Mouse (Mus musculus) G1E (cell line): ENCODE data around the gene Cgnl1. TPM values are rescaled to one million over a fixed set of nuclear protein-coding genes. Genes with fewer than 3 reads are reported as not detected.
A peak's percentile ranks its signal among the peaks of the same experiment; 100 is the strongest.

Source experiments
- ATAC-seq: 2 replicates; pipeline ENCODE4 v1.8.0; 2016; ENCODE audit warnings: mild to moderate bottlenecking; ENCODE audit not compliant: insufficient number of reproducible peaks, poor library complexity, low FRiP score, severe bottlenecking; ENCODE audit errors: extremely low read depth
- DNase-seq: peaks from one replicate; pipeline ENCODE4 v3.0.0; 2012; ENCODE audit warnings: low spot score
- H3K27me3 ChIP-seq: 2 replicates; pipeline ENCODE4 v1.6.1; 2012; ENCODE audit warnings: mild to moderate bottlenecking, low read length, inconsistent platforms; ENCODE audit not compliant: insufficient read depth
- H3K36me3 ChIP-seq: replicated peaks from 2 replicates; pipeline ENCODE3; 2012; ENCODE audit warnings: mild to moderate bottlenecking, inconsistent platforms
- H3K4me1 ChIP-seq: 2 replicates; pipeline ENCODE4 v1.6.1; 2012; ENCODE audit warnings: low read depth, low read length, inconsistent platforms, mixed read lengths; ENCODE audit not compliant: insufficient read depth
- H3K4me3 ChIP-seq: 2 replicates; pipeline ENCODE4 v1.5.1; 2012; ENCODE audit warnings: low read depth, mild to moderate bottlenecking, inconsistent platforms, low read length, moderate library complexity, mixed read lengths
- H3K9me3 ChIP-seq: replicated peaks from 2 replicates; pipeline ENCODE4 v1.6.1; 2012; ENCODE audit warnings: inconsistent platforms
- CTCF ChIP-seq: IDR thresholded peaks from 2 replicates; pipeline ENCODE4 v1.5.1; 2012; ENCODE audit warnings: low read depth, low read length, inconsistent platforms, mixed read lengths
- GATA1 ChIP-seq: IDR thresholded peaks from 2 replicates; pipeline ENCODE4 v1.6.1; 2012; ENCODE audit warnings: borderline replicate concordance, low read length, inconsistent platforms, mixed read lengths
- GATA2 ChIP-seq: IDR thresholded peaks from 2 replicates; pipeline ENCODE4 v1.6.1; 2012; ENCODE audit warnings: low read depth, low read length, inconsistent platforms, borderline replicate concordance
- POLR2AphosphoS5 ChIP-seq: IDR thresholded peaks from 2 replicates; pipeline ENCODE4 v1.6.1; 2012; ENCODE audit warnings: low read depth, low read length, inconsistent platforms; ENCODE audit not compliant: insufficient replicate concordance
- TAL1 ChIP-seq: conservative IDR thresholded peaks from 2 replicates; pipeline ENCODE4 v1.6.1; 2012; ENCODE audit warnings: low read depth, low read length, inconsistent platforms, mixed read lengths
- polyA plus RNA-seq: library from polyadenylated mRNA; stranded (reverse); fragments of >175 nt; gene quantifications from 2 replicates; pipeline ENCODE4 v1.2.3, GENCODE M21; 2012
- total RNA-seq, 2 experiments: library from RNA; stranded (forward) in 1 of 2; stranded (reverse) in 1 of 2; fragments of 200-1000 nt in 1 of 2; fragments of >200 nt in 1 of 2; fragmentation: Nextera tagmentation in 1 of 2; gene quantifications; 2 replicates each; pipeline ENCODE4 v1.2.3; 2014 to 2017

The Cgnl1 gene
- total and polyA plus RNA-seq, 3 experiments = 0.98 to 1.6 (median 1.4) TPM

DNA sequence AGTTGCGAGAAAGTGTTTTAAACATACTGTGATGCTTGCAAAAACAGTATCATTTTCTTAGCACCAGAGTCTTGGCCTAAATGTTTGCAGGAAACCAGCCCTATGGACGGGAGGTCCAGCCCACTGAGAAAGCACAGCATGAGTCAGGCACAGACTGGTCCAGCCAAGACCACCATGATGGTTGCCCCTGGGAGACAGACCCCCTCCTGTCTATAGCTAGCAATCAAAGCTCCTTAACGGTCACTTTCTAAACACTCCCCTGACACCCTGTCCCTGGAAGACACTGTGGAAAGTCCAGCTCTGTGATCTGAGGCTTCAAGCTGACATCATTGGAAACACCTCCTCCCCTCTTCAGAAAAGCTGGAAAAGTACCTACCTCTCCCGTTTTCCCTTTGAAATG is 17.4 kb downstream of the Cgnl1 start:
- ATAC-seq = no peak

DNA sequence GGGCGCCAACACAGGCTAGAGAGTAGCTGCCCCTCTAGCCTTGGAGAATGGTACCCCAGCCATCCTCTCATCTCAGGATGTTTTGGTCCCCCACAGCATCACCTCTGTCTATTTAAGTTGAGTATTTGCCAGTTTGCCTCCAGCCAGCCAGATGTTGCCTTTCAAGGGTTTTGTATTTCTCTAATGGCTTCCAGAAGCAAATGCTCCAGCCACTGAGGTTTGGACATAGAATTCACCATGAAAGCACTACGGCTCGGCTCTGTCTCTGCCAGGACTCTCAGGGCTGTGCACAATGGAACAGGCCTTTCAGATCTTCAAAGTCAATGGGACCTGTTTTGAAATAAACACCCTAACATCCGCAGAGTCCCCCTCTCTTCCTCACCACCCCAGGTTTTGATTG is 17.9 kb downstream of the Cgnl1 start:
- Histone ChIP-seq H3K9me3 (no peaks in the 10 kb centered on the region), H3K27me3 (peaks cover 12% of the 10 kb centered on the region; the same call in 1 of the 2 replicates), H3K4me3 (no peak overlapping the region), H3K36me3 (no peaks in the 10 kb centered on the region), H3K4me1 (peaks cover 50% of the 10 kb centered on the region)
- TF ChIP-seq CTCF = no peak
- TF ChIP-seq TAL1 = no peak
- no peak for TF ChIP-seq GATA2
- no peak for TF ChIP-seq POLR2AphosphoS5
- TF ChIP-seq GATA1 = no peak
- DNase-seq (no peak), ATAC-seq (no peak)

More for the DNA sequence above, 17.4 kb downstream of the Cgnl1 start:
- no peaks in the 10 kb centered on the region for H3K9me3 ChIP-seq
- no peak overlapping the region for H3K4me3 ChIP-seq
- TF ChIP-seq POLR2AphosphoS5 (no peak), GATA1 (no peak), CTCF (no peak), TAL1 (no peak), GATA2 (no peak)
- peaks cover 47% of the 10 kb centered on the region for H3K4me1 ChIP-seq
- H3K27me3 ChIP-seq = peaks cover 12% of the 10 kb centered on the region; the same call in 1 of the 2 replicates
- DNase-seq = no peak
- H3K36me3 ChIP-seq = no peaks in the 10 kb centered on the region

DNA sequence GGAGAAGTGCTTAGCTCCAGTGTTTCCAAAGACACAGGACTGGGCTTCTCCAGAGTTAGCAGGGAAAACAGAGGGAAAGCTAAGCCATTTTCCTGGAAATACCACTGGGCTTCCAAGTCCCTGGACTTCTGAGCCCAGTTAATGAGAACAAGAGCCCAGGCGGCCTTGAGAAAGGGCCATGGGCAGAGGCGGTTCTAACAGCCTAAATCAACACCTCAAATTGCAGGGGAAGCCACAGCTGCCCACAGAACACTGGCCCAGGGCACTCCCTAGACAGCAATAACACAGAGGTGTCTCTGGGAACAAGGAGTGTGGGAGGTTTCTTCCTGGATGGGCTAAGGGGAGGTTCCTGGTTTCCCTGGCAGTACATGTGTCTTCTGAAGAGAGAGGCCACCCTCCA is 18.3 kb downstream of the Cgnl1 start:
- DNase-seq (no peak), ATAC-seq (no peak)
- TF ChIP-seq GATA2 (no peak), TAL1 (no peak), POLR2AphosphoS5 (no peak), GATA1 (no peak), CTCF (no peak)
- Histone ChIP-seq H3K4me1 (peaks cover 54% of the 10 kb centered on the region), H3K4me3 (no peak overlapping the region), H3K36me3 (no peaks in the 10 kb centered on the region), H3K9me3 (no peaks in the 10 kb centered on the region), H3K27me3 (peaks cover 12% of the 10 kb centered on the region; the same call in 1 of the 2 replicates)

DNA sequence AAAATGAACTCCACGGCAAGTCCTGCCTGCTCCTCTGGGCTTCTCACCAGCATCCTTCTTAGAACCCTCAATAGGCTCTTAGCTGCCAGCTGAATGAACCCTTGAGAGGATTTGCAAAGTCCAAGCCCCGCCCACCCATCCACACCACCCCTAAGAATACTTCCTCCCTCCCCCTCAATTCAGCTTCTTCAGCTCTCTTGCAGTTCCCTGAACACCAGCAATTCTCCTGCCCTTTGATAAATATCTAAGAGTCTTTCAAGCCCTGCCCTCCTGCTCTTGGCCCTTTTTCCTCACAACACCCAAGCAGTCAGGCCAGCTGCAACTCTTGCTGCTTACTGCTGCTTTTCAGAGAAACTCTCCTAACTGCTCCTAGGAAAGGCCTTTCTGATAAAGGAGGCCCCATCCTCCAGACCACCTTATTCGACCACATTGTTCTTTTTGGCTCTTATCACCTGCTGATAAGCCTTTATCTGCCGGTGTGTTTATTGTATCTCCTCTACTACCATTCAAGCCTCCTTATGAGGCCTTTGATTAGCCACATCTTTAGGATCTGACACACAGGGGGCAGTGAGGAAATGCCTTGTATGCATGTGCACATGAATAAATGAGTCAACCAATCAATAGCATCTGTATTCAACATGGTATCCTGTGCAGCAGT is 21.3 kb downstream of the Cgnl1 start:
- H3K4me3 ChIP-seq = peak overlapping the region; percentile 63
- no peak for TF ChIP-seq POLR2AphosphoS5
- peak; percentile 66 for TF ChIP-seq TAL1

DNA sequence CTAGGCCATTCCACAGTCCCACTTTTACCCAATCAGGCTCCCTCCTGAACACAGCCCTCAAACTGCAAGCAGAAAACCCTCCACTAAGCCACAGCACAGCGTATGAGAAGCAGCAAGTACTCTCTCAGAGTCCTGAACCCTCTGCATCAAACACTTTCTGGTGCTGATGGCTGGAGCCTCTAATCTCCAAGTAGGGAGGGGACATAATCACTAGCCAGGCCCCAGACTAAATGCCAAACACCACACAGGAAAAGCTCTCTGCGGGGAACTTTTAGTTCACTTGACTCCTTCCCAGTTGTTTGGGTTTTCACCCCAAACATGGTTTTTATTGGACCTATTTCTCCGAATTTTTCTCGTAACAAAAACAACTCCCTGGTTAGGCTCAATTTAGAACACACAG is 25.0 kb downstream of the Cgnl1 start:
- peaks cover 65% of the 10 kb centered on the region for H3K4me1 ChIP-seq
- H3K27me3 ChIP-seq = 0 out of 2 replicates have a peak, but pooled peaks cover 3% of the 10 kb centered on the region
- H3K9me3 ChIP-seq = peaks cover 8% of the 10 kb centered on the region
- DNase-seq (no peak), ATAC-seq (no peak)
- no peaks in the 10 kb centered on the region for H3K36me3 ChIP-seq
- no peak overlapping the region; the same call in 1 of the 2 replicates for H3K4me3 ChIP-seq
- TF ChIP-seq POLR2AphosphoS5 (no peak), GATA2 (no peak), CTCF (no peak), TAL1 (no peak), GATA1 (no peak)

More for the DNA sequence above, 21.3 kb downstream of the Cgnl1 start:
- ATAC-seq = peak; percentile 71
- peaks cover 8% of the 10 kb centered on the region for H3K9me3 ChIP-seq
- DNase-seq = peak; percentile 53
- H3K36me3 ChIP-seq = no peaks in the 10 kb centered on the region
- peaks cover 11% of the 10 kb centered on the region; the same call in 1 of the 2 replicates for H3K27me3 ChIP-seq
- peaks cover 72% of the 10 kb centered on the region for H3K4me1 ChIP-seq

DNA sequence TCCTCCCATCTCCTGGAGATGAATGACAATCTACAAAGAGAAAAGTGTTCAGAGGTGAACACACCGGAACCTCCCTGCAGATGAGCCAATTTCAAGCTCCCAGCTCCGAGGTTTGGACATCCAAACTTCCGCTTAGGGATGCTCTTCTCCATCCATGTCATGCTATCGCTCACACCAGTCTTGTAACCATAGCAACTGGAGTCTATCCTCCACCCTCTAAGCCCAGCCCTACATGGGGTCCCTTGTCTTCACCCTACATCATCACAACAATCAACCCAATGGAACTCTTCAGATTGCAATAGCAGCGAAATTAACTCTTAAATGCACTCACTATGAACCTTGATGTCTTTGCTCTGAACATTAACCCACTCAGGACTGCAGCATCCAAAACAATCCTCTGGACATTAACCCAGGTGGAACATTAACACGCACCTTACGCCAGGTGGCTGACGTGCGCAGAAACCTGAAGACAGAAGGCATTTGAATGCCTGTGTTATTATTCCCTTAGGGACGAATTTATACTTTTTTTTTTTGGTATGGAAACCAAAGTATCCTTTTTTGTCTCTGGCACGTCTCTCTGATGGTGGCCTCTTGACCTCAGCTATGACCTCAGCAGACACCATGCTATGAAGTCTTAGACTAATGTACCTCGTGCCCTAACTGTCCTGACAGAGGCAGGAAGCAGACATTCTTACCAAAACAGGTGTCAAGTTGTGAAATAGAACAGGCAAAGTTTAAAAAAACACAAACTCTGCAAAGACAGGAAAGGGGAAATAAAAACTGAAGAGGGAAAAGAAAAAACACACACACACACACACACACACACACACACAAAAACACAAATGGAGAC is 33.1 kb downstream of the Cgnl1 start:
- no peak for ATAC-seq

More for the DNA sequence above, 33.1 kb downstream of the Cgnl1 start:
- Histone ChIP-seq H3K4me3 (no peak overlapping the region), H3K36me3 (no peaks in the 10 kb centered on the region), H3K4me1 (peaks cover 17% of the 10 kb centered on the region; the same call in 1 of the 2 replicates), H3K27me3 (peaks cover 11% of the 10 kb centered on the region; the same call in 1 of the 2 replicates), H3K9me3 (no peaks in the 10 kb centered on the region)
- TF ChIP-seq POLR2AphosphoS5 = no peak
- TF ChIP-seq CTCF = no peak
- TF ChIP-seq TAL1 = no peak
- no peak for TF ChIP-seq GATA2
- no peak for TF ChIP-seq GATA1
- DNase-seq = no peak
